Mouse (Mus musculus): ENCODE measurements around the gene Arhgef2.
A peak's percentile ranks its signal among the peaks of the same experiment; 100 is the strongest.
"Not testable (repeated sequence)": the region's sequence is repeated elsewhere in the genome, so short reads cannot be mapped to it uniquely, and the experiment has no call there.

Arhgef2 gene

DNA sequence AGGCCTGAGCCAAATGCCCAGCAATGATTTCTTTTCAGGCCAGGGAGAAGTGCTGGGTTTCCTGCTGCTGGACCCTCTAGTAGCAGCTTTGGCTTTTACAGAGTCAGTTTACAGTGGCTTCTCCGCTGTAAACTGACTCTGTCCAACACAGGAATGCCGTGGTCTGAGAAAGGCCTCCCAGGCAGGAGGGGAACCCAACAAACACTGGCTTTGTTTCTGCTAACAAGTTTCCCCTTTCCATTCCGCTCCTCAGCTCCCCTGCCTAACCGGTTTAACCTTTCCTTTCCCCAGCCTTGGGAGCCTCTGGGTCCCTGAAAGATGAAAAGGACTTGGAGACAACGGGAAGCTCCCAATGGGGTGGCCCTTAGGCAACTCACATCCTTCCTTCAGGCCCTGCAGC lies 15.5 kb upstream of the Arhgef2 start:
- DNase-seq (ENCODE audit: low read depth, low spot score): peak; percentile 77

DNA sequence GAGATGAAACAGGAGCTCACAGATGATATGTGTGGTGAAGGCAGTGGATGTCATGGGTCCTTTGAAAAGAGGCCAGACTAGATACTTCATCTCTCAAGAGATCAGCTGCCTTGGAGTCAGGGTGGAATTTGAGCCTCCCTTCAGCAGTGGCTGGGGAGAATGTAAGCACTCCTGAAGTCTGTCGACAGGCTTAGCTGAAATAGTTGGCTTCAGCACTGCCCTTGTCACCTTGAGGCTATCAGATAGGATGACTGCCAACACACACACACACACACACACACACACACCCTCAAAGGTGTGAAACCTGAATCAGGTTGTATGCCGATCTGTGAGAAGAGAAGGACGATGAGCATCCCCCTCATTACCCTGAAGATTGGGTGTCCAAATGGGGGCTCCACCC lies 14.7 kb upstream of the Arhgef2 start:
- peak; percentile 37 for DNase-seq (ENCODE audit: low read depth, low spot score)

DNA sequence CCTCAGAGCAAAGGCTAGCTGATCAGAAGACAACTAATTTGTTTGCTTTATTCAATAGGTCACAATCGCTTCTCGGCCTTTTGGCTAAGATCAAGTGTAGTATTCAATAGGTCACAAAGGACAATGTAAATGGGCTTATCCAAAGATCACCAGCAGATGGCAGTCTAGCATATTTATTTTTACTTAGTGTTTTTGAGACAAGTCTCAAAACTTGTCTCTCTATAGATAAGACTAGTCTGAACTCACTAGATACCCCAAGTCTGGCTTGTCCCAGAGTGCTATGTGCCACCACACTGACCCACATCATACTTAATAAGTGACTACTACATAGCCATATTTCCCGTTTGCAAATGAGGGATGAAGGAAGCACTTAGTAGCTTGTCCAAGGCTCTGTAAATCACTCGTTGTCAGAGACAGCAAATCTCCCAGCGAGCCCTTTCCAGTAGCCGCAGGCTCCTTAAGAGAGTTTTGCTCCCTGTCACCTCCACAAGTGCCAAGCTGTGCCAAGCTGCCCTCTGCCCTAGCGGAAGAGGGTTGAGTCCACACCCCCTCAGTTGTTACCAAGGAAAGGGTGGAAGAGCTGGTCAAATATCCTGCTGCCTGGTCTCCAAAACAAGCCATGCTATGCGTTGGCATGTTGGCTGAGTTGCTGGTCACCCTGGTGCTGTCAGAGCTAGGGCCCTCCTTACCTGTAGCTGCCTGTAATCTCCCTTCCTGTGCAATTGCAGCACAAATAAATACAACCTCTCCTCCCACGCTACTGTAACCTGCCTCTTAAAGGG lies 13.6 kb upstream of the Arhgef2 start:
- peak; percentile 82 for DNase-seq (ENCODE audit: low read depth, low spot score)

DNA sequence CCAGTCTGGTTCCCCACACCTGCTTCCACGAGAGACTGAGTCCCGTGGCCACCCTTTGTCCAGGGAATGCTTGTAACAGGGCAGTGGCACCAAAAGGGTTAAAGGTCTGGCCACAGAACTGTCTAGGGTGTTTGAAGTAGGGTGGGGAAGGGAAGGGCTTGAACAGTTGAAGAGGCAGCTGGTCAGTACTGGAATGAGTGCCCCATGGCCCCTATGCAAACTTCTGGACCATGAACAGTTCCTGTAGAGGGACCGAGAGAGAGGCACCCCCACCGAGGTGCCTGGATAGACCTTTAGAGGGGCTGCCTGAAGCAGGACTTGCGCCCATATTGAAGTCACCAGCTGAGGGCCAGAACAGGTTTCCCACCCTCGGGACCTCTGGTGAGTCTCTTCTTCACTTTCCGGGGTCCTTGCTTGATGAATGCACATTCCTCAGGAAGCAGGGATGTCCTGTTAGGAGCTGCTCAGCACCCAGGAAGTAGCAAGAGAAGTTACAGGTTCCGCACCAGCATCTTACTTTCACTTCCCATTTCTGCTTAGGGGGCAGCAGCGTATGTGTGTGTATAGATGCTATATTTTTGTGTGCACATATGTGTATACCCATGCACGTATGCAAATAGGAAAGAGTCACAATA lies 12.7 kb upstream of the Arhgef2 start:
- DNase-seq (ENCODE audit: low read depth, low spot score): no peak

DNA sequence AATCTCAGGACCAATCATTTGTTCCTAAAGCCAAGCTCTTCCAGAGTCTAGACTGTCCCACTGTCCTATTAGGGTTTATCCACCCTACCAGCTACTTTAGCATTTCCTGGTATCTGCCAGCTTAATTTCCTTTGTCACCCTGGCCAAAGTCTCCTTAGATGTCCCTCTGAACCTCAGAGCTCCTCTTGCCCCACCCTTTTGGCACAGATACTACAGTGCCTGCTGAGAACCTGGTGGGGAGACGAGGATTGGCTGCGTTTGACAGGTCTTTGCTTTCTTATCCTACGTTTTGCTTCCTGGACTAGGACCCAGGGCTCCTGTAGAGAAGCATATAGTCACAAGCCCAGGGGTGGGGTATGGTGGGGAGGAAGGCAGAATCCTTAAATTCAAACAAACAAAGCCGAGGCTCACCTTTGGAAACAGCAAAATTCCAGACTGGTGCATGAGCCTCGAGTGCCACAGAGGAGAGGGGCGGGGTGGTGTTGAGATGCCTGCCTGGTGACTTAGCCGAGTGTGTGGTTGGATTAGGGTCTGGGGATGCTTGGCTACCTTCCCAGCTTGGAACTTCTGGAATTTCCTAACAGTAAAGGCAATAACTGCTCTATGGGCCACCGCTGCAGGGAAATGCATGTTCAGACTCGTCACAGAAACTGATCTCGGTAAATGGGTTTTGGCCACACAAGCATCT lies 11.7 kb upstream of the Arhgef2 start:
- peak; percentile 31 for DNase-seq (ENCODE audit: low read depth, low spot score)

DNA sequence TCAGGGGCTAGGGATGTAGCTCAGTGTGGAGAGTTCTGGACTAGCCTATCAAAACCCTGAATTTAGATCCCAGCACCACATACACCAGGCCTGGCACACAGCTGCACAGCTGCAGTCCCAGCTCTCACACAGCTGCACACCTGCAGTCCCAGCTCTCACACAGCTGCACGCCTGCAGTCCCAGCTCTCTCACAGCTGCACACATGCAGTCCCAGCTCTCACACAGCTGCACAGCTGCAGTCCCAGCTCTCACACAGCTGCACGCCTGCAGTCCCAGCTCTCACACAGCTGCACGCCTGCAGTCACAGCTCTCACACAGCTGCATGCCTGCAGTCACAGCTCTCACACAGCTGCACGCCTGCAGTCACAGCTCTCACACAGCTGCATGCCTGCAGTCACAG lies 9.2 kb upstream of the Arhgef2 start:
- DNase-seq (ENCODE audit: low read depth, low spot score): not testable (repeated sequence)

DNA sequence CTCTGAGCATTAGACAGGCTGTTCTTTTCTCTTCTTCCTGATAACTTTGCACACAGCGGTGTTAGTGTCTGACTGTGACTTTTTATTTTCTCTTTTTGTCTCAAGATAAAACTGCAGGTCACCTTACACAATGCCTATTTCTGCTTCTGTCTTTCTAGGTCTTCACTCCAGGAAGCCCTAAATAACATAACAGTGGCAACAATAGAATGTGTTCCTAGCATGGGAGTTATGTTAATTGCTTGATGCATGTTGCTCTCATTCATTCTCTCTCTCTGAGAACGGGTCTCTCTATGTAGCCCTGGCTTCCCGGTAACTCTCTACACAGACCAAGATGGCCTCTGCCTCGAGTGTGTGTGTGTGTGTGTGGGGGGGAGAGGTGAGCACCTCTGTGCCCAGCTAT lies 3.3 kb upstream of the Arhgef2 start:
- peak; percentile 91 for DNase-seq (ENCODE audit: low read depth, low spot score)

DNA sequence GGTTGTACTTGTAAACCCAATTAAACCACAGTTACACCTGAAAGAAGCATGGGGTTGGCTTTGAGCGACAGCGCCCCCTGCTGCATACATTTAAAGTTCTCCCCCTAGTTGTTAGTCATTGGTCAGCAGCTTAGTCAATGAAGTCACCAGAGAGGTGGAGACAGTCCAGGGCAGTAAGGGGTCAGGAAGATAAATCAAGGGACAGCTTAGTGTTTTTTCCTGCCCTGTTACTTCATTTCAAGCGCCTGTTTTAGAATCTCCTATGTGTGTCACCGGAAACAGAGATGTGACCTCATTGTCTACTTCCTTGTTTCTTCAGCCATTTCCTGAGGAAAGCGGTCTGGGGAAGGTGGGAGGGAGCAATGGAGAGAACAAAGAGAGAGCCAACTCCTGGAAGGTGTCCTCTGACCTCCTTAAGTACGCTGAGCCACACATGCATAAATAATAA lies 2.0 kb upstream of the Arhgef2 start:
- DNase-seq (ENCODE audit: low read depth, low spot score): peak; percentile 93

DNA sequence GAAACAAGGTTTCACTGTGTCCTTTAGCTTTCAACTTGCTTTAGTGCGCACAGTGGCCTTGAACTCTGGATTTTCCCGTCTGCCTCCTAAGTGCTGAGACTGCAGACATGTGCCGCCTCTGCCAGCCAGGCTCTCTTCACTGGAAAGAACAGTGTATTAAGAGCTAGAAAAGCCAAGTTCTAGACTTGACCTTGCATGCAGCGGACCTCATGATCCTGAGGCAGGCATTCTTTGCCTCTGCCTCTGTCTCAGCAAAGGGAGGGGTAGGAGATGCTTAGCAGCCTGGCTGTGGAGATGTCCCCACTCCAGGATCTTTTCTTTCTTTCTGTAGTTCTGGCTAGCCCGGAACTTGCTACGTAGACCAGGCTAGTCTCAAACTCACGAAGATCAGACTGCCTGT lies 903 bp upstream of the Arhgef2 start:
- DNase-seq (ENCODE audit: low read depth, low spot score): no peak

DNA sequence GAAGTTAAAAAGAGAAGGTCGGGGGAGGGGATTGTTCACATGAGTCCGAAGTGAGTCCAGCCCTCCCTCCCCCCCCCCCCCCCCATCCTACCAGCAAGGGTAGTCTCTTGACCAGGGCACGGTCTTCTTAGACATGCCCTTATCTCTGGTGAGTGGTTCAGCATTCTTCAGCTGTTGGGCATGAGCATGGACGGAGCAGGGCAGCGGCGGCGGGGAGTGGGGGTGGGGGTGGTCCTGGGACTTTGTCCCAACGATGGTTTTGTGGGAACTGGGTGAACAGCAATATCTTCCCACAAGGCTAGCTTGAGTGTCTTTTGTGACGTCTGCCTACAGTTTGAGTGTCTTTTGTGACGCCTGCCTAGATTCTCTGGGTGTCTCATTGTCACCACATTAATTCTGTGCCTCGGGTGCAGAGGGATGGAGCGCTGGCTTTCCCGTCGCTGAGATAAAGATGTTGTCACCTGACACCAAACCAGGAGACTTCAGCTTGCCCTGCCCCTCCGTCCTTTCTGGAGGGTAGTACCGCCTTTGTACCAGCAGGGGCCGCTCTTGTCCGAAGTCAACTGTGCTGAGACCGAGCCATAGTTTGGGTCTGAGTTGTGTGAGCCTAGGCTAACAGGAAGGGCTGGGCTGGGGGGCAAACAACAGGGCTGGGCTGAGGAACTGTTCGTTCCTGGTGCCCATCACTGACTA lies 1.4 kb downstream of the Arhgef2 start:
- peak; percentile 94 for DNase-seq (ENCODE audit: low read depth, low spot score)

DNA sequence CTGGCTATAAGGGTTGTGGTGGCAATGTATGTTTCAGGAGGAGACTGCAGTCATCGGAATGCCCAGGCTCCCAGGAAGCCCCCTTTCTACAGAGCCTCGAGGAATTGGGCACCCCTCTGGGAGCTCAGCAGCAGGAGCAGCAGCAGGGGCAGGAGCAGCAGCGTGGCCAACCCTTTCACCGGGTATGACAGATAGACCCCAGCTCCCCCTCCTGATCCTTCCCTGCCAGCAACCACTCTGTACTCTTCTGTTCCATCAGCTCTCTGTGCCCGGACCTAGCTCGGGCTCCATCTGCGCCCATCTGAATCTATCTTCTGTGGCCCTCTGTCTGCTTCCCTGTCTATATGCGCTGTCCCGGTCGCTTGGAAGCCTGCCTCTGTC lies 2.0 kb downstream of the Arhgef2 start:
- no peak for DNase-seq (ENCODE audit: low read depth, low spot score)

DNA sequence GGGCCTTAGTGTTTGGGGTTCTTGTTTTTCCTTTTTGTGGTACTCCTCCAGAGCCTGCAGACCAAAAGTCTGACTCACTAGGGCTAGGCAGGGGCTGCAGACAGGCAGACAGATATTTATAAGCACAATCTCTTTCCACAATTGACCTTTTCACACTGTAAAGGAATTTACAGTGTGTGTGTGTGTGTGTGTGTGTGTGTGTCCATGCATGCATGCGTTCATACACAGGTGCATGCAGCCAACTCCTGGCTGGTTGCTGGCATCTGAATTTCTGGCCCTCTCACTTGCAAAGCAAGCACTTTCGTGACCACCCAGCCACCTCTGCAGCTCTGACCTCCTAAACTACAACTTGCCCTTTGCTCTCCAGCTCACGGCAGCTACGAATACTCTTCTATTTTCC lies 3.3 kb downstream of the Arhgef2 start:
- DNase-seq (ENCODE audit: low read depth, low spot score): no peak

DNA sequence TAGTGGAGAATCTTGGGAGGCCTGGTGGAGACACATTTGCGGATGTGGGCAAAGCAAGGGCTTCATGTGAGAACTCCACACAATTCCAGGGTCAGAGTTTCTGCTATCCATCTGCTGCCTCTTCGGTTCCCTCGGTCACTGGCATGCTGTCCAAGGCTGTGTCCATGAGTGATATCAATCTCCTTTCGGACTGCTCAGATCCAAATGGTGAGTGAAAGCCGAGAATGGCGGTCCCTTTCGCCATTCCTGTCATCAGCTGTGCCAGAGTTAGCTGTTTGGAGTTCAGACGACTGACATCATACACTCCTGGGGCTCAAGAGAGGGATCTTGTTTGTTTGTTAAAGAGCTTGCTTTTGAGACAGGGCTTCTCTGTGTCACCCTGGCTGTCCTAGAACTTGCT lies 8.7 kb downstream of the Arhgef2 start:
- no peak for DNase-seq (ENCODE audit: low read depth, low spot score)

DNA sequence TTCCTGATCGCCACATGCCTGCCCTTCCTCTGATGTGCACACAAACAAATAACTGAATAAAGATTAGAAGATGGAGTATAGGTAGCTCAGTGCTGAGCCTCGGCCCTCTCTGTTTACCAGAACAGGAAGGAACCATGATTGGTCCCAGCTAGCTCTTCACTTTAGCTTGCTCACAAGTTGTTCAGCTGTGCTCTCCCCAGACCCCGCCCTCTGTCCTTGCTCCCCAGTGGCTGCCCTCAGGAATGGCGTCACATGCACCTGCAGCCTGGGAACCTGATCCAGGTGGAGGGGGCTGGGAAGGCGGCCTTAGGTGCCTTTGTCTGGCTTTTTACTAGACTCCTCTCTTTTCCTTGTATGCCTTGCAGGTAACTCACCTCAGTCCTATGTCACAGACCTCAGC lies 9.4 kb downstream of the Arhgef2 start:
- DNase-seq (ENCODE audit: low read depth, low spot score): peak; percentile 71

DNA sequence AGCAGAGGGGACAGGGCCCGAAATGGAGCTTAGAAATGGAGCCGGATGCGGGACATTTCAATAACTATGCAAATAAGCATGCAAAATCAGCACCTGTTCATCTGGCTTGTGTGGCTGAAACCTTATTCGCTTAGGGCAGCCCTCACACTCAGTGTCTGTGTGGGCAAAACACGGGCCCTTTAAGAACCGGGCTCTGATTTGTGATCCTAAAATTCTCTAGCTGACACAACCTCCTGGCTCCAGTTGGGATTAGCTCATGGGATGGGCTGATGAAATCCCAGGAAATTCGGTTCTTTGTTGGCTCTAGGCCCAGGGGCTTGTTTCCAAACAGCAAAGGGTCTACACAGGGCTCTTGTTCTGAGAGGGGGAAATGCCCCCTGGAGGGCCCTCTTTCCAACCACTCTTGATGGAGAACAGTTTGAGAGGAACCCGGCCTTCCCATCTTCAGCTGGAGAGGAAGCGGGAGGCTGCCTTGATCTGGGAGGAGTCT lies 10.2 kb downstream of the Arhgef2 start:
- DNase-seq (ENCODE audit: low read depth, low spot score): no peak

DNA sequence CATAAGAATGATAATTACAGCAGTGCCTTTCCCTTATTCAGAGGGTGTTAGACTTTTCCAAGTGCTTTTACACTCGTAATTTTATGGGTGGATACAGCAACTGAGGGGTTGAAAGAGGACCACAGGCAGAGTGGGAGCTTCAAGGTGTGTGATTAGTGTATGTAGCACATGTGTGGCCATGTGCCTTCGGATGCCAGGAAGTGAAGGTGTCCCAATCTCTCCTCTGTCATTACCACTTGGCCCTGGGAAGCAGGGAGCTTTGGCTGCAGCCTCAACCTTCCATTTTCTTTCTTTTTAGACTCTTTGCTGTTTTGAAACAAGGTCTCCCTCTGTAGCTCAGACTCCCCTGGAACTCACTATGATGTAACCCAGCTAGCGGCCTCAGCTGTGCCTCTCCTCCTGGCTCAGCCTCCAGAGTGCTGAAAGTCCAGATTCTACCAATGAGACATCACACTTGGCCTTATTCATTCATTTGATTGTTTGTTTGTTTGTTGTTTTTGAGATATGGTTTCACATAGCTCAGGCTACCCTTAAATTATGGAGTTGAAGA lies 11.3 kb downstream of the Arhgef2 start:
- DNase-seq (ENCODE audit: low read depth, low spot score): no peak

DNA sequence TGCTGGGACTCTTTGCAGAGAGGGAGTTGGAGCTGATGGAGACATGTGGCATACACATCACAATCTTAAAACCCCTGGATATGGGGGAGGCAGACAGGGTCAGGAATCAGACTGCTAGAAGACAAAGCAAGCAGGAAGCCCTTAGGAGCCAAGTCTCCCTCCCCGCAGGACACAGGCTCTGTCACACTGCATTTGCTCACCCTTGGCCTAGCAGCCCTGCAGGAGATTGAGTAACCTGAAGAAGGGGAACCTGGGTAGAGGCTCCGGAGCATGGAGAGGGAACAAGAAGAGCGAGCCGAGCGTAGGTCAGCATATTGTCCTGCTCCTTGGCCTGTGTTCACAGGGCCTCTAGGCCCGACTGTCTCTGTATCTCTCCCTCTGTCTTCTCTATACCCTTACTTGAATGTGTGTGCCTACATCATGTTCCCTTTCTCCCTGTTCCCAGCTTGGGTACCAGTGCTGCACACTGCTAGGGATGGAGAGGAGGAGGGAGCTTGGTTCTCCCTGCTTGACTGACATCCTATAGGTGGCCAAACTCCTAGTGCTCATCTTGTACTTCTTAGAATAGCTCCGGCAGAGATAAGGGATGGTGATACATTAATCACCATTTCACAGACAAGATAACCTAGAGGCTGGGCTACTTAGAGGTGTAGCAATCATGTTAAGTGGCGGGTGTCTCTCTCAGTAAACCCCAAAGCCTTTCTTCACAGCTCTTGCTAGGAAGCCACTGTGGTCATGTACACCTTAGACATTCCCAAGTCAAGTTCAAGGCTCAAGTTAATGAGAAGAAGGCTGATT lies 12.5 kb downstream of the Arhgef2 start:
- DNase-seq (ENCODE audit: low read depth, low spot score): no peak

DNA sequence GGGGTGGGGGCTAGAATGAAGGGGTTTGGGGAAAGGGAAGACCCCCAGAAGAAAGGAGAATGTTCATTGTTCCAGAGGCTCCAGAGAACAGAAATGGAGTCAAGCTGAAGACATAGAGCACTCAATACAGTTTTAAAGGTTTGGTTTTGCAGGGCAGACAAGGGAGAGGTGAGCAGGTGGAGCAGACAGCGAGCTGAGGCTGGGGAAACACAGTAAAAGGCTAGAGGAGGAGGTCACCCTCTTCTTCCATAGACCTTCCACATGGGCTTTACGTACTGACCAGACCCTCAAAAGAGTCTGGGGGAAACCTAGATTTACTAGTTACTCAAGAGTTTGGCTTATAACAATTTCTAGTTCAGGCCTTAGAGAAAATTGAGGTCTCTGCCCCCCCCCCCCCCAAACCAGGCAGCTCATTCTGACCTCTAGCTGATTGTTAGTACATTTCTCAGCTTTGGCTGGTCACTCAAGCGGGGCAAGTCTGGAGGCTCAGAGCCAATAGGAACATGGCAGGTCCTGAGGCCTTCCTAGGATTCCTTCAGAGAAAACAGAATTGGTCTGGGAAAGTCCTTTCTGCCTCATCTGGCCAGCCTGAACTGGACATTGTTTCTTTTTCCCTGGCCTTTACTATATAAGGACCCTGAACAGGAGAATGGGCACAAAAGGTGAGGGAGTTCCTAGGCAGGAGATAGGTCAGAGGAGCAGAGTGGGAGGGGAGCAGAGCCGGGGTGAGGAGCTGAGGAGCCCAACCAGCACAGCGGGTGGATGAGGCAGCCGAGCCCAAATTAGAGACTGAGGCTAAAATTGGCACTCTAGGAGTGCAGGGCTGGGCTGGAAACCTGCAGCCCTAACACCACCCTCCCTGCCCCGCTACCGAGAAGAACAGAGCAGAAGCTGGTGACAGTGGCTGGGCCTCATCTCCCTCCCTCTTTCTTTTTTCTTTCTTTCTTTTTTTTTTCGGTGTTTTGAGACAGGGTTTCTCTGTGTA lies 13.6 kb downstream of the Arhgef2 start:
- DNase-seq (ENCODE audit: low read depth, low spot score): no peak

DNA sequence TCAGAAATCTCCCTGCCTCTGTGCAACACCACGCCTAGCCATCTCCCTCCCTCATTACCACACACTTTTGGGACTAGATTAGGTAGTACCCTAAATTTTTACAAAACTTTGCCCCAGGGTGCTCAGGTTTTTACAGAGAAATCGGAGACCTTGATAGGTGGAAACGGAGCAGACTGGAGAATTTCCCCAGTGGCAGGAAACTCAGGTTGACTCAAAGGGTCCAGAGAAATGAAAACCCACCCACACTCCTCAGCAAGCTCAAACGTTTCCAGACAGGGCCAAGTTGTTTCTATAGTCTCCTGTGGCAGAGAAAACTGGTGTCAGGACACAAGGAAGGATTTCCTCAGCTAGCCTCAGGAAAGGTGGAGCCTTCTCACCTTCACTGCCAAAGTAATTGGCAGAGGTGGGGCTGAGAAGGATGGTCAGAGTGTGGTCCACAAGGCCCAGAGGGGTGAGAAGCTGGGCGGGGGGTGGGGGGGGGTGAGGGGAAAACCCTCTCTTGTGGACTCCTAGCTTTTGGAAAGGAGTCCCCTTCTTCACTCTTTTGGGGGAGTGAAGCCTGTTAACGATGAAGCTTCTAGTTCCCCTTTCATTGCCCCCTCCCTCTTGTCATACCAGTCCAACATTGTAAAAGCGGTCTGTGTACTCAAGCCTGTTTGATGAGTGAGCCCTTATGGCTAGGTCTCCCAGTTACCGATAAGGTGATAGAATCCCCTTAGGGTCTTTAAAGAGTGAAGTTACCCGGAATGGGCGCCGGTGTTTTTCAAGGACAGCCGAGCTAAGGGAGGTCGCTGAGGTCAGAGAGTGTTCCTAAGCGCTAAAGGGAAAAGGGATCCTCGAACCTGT lies 14.6 kb downstream of the Arhgef2 start:
- DNase-seq (ENCODE audit: low read depth, low spot score): no peak
